Mouse (Mus musculus) CD4-positive, CD25-positive, alpha-beta regulatory T cell, adult 9 weeks (primary cell): ENCODE data around the gene Ppy. TPM values are rescaled to one million over a fixed set of nuclear protein-coding genes. Genes with fewer than 3 reads are reported as not detected.

ENCODE experiments used
- polyA plus RNA-seq: library from polyadenylated mRNA; unstranded; fragments of 100-300 nt; shearing (Covaris generic); gene quantifications from one replicate; pipeline ENCODE4 v1.2.1, GENCODE M21; 2017

The Ppy gene
- not detected for polyA plus RNA-seq

GRCm38 (mm10) chr11:102101219-102101618 is at the start of gene Ppy:
Gene Ppy (minus strand): TSS chr11:102101319.

GRCm38 (mm10) chr11:102145471-102146001 is 44.4 kb upstream of the Ppy start, which contains the start of gene Nags:
Gene Nags (plus strand): TSS chr11:102145513.

GRCm38 (mm10) chr11:102107732-102108131 is 6.6 kb upstream of the Ppy start, which contains the start of gene Pyy:
Gene Pyy (minus strand): TSS chr11:102107832.

GRCm38 (mm10) chr11:102087931-102088898 is 12.9 kb downstream of the Ppy start, which contains the start of gene Mpp2:
Gene Mpp2 (minus strand): TSS chr11:102088515.

Other genes with a start within 250 kb of the Ppy start
- gene Meox1, start 206.9 kb downstream of the Ppy start, polyA plus RNA-seq: not detected
- not detected for gene Sost, start 134.3 kb downstream of the Ppy start, polyA plus RNA-seq
- gene Cfap97d1, start 117.0 kb downstream of the Ppy start, polyA plus RNA-seq: not detected
- 0.46 TPM for gene Dusp3, start 114.3 kb downstream of the Ppy start, polyA plus RNA-seq
- gene Mpp3, start 72.9 kb downstream of the Ppy start, polyA plus RNA-seq: not detected
- gene Cd300lg, start 59.8 kb downstream of the Ppy start, polyA plus RNA-seq: not detected
- 5.1 TPM for gene Mpp2, start 12.8 kb downstream of the Ppy start, polyA plus RNA-seq
- gene Pyy, start 6.5 kb upstream of the Ppy start, polyA plus RNA-seq: not detected
- not detected for gene Nags, start 44.2 kb upstream of the Ppy start, polyA plus RNA-seq
- gene Tmem101, start 55.1 kb upstream of the Ppy start, polyA plus RNA-seq: 18.5 TPM
- 52.4 TPM for gene Lsm12, start 84.0 kb upstream of the Ppy start, polyA plus RNA-seq
- gene G6pc3, start 88.3 kb upstream of the Ppy start, polyA plus RNA-seq: 52.7 TPM
- gene Hdac5, start 128.8 kb upstream of the Ppy start, polyA plus RNA-seq: 17.5 TPM
- 1.1 TPM for gene BC030867, start 147.6 kb upstream of the Ppy start, polyA plus RNA-seq
- not detected for gene Asb16, start 167.4 kb upstream of the Ppy start, polyA plus RNA-seq
- gene Tmub2, start 183.6 kb upstream of the Ppy start, polyA plus RNA-seq: 66.1 TPM
- 9.2 TPM for gene Atxn7l3, start 195.3 kb upstream of the Ppy start, polyA plus RNA-seq
- 71.5 TPM for gene Ubtf, start 218.4 kb upstream of the Ppy start, polyA plus RNA-seq